Mouse (Mus musculus) thymus, adult 18-20 months (tissue): ENCODE results near the gene Greb1.

Experiments
- DNase-seq, 2 experiments: peaks; one replicate each; pipeline ENCODE4 v3.0.0; 2022; ENCODE audit warnings: mixed read lengths in 2 of 2

Gene Greb1

GRCm38 (mm10) chr12:16665022-16665421, 135.7 kb downstream of the Greb1 start:
- DNase-seq = no peak

GRCm38 (mm10) chr12:16662955-16663585, 137.6 kb downstream of the Greb1 start:
- DNase-seq = no peak

GRCm38 (mm10) chr12:16661936-16662335, 138.8 kb downstream of the Greb1 start:
- DNase-seq = no peak

- no peak for DNase-seq
Observed at GRCm38 (mm10) chr12:16661459-16661858, 139.2 kb downstream of the Greb1 start.

DNA sequence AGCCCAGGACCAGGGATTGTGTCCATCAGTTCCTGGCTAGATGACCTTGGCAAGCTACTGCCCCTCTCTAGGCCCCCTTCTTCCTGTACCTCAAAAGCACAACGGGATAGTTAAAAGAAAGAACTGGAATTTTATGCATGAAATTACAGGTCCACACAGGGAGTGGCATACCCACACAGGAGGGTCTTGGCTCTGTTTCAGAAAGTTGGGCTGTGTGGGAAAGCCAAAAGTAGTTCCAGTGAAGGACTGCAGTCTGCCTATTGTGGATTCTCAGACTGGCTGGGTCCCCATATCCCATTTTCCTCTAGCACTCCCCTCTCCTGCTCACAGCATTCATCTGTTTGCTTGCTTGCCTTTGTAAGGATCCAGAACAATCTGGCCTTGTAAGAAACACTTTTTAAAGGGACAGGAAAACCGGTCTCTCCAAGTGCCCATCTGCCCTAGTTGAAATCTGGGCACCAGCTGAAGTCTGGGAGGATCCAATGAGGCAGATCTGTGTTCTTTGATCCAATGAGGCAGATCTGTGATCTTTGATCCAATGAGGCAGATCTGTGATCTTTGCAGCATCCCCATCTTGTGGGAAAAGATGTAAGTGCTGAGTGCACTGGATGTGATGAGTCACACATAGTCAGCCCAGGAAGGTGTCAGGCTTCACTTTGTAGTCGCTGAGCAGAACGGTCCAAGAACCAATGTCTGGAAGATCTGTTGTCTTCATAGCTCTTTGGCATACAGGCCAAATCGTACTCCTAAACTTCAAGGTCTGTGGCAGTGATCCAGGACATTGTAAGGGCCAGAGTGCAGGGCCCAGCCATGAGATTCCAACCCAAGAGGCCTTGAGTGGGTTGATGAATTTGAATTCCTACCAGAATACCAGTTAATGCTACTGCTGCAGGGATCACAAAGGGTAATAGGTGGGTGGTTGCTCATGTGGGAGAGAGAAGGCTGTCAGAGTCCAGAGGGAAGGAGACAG, 143.5 kb downstream of the Greb1 start:
- no peak for DNase-seq

DNA sequence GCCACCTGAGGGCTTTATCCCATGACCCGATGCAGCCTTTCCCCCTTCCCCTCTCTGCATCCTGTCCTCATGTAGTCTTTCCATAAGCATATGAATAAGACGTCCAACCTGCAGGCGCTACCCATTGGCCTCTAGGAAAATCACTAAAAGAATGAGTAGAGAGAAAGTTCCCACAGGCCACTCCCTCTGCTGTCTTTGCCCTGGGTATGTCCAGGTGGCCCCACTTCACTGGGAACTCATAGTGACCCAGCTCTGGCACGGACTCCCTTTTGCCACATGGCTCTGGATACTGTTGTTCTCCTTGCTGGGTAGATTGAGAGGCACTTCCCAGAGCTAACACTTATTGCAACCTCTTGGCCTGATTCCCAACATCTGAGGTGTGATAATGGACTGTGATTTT, 145.1 kb downstream of the Greb1 start:
- DNase-seq = no peak

GRCm38 (mm10) chr12:16653332-16654093, 147.2 kb downstream of the Greb1 start, which contains the start of gene Ntsr2:
Gene Ntsr2, plus strand, starts transcription at chr12:16653382.
- peak in 1 of 2 experiments; percentile 8 for DNase-seq

DNA sequence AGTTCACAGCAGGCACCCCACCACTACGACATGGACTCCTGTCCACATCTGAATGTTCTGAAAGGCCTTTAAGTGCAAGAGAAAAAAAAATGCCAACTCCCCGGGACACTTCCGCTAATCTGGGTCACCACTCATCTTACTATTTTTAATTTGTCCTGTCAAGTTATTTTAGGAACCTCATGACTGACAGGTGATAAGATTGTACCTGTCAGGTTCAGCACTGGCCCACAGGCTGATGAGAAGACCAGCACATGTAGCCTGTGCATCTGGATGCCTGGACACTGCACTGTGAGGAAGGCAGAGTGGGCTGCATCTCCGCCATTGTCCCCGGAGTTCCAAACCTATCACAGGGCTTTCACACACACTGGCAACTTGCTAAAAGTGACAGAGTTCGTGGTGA, 150.9 kb downstream of the Greb1 start:
- DNase-seq = no peak

DNA sequence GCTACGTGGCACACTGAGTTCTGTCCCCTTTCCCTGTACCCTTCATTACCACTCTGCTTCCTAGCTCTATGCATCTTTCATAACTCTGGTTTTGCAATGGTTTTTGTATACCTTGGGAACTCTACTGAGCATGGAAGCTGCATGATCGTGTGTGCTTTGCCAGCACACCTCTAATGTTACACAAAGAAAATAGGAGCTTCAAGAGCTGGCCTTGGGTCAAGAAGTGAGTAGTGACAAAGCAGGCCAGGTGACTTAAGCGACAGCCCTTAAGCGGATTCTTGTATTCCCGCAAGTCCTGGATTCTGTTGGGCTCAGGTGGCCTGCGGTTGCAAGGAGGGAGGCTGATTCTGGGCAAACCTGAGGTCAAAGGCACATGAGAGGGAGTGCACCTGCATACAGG, 152.4 kb downstream of the Greb1 start:
- DNase-seq = no peak

DNA sequence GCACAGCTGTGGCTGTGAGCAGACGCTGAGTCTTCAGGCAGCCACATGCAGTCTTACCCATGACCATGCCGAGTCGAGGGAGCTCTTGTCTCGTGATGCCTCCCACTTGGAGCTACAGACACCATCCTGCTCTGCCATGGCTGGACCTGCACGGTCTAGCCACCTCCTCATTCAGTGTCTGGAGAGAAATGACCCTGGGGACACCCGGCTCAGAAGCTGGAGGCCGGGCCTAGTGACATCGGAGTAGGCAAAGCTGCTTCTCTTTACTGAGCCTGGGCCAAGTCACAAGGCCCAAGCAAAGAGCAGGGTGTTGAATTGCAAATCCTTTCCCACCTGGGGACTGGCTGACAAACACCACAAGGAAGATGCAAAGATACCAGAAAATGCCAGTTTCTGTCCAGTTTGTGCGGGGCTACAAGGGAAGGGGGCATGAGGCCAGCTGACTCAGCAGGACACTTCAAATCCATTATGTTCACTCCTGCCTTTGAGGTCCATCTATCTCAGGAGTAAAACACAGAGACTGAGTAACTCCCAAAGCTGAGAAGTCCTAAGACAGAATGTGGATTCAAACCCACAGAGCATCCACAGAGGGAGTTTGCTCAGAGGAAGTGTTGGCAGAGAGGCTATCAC, 153.8 kb downstream of the Greb1 start:
- no peak for DNase-seq

DNA sequence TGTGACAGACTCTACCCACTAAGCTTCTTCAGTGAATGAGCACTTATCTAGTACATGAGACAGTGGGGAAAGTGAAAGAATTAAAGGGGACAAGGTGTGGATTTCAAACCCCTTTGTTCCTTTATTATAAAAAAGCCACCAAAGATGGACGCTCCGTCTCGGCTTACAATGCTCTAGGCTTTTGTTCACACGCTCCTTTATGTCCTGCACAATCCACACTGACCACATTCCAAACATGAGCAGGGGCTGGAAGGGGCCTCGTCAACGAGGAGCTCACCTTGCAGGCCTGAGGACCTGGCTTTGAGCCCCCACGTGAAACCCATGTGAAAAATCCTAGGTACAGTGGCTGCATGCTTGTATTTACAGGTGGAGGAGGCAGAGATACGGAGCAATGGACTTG, 156.0 kb downstream of the Greb1 start:
- DNase-seq = no peak

DNA sequence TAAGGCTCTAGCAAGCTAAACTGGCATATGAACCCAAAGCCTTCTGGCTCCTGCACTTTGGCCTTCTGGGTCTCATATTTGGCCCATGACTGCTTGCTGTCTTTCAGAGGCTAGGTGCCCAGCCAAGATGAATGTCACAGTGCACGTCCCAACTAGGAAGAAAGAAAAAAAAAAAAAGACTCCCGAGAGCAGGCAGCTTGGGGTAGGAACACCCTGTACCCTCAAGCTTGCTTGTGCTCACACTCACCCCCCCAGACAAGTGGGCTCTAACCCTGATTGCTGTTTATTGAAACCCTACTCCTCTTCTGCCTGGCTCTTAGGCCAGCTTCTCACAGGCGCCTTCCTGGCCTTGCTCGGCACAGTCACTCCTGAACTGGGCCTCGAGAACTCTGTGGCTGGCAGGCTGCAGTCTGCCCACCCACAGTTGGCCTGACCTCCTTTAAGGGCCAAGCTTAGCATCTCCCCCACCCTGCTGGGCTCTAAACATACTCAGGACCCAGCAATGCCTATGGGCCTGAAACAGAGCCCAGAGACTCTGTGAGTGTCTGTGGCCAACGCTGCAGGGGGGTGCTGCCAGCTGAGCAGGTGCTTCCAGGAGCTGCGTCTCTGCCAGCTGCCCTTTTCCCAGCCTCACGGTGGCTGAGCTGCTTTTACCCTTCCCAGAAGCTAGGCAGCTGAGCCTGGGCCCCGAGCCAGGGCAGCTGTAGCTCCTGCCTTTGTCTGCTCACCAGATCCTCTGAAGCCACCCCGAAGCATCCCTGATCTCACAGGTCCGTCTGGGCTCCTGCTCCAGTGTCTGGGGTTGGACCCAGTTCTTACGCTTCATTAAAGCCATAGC, 157.0 kb downstream of the Greb1 start:
- no peak for DNase-seq

GRCm38 (mm10) chr12:16642000-16642399, 158.7 kb downstream of the Greb1 start:
- no peak for DNase-seq

- DNase-seq = no peak
Observed at GRCm38 (mm10) chr12:16640075-16640474, 160.6 kb downstream of the Greb1 start.

- no peak for DNase-seq
Observed at GRCm38 (mm10) chr12:16639078-16639771, 161.5 kb downstream of the Greb1 start.

DNA sequence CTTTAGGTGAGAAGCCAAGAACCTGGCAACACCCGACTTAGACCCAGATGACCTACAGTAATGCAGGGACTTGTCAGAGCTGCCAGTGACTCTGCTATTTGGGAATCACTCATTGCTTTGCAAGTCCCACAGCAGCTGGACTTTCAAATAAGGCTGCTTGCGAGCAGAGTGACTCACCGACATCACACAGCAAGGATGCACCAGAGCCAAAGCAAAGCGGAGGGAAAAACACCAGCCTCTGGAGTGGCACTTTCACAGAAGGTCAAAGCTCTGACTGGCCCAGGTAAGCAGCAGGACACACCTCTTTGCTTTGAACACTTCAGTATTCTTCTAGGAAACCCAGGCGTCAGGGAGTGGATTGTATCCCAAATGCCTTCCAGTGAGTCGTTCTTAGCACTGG, 164.9 kb downstream of the Greb1 start:
- DNase-seq = no peak

GRCm38 (mm10) chr12:16634075-16634813, 166.4 kb downstream of the Greb1 start:
- DNase-seq = peak in 1 of 2 experiments; percentile 20

DNA sequence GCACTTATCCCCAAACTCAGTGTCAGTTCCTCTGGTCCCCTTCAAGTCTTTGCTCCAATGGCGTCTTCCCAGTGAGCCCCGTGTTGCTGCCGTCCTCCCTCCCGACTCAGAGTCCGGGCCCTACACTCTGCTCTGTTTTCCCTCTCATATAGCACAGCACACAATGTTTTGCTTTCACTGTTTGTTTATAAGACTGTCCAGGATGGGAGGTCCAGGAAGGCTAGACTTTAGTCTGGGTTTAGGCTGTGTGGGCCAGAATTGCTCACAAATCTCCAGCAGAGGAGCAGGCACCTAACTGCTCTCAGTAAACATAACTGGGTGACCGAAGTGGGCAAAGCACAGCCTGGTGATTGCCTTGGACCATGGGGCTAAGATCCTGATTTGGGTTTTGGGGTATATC, 167.5 kb downstream of the Greb1 start:
- no peak for DNase-seq

- no peak for DNase-seq
Observed at GRCm38 (mm10) chr12:16631423-16631822, 169.3 kb downstream of the Greb1 start.

DNA sequence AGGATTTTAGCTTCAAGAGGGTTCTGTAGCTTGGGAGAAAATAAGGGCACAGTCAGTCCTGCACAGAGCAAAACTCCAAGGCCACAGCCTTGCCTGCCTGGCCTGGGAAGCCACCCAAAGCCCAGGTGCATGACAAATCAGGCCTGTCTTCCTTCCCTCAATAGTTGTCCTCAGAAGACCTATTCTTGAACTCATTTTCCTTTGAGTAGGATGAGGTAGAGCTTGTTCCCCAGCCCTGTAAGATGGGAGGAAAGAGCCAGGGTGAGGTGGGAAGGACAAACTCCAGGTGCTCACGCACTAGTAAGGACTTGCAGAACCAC, 169.9 kb downstream of the Greb1 start:
- DNase-seq = no peak
